Mouse (Mus musculus) spleen, adult 12 weeks (tissue): Measurements from ENCODE around the gene Crlf1.
"Not testable (repeated sequence)": the region's sequence is repeated elsewhere in the genome, so short reads cannot be mapped to it uniquely, and the experiment has no call there.

Experiments
- DNase-seq: peaks from one replicate; pipeline ENCODE4 v3.0.0; 2022; ENCODE audit warnings: low spot score

Crlf1 gene

DNA sequence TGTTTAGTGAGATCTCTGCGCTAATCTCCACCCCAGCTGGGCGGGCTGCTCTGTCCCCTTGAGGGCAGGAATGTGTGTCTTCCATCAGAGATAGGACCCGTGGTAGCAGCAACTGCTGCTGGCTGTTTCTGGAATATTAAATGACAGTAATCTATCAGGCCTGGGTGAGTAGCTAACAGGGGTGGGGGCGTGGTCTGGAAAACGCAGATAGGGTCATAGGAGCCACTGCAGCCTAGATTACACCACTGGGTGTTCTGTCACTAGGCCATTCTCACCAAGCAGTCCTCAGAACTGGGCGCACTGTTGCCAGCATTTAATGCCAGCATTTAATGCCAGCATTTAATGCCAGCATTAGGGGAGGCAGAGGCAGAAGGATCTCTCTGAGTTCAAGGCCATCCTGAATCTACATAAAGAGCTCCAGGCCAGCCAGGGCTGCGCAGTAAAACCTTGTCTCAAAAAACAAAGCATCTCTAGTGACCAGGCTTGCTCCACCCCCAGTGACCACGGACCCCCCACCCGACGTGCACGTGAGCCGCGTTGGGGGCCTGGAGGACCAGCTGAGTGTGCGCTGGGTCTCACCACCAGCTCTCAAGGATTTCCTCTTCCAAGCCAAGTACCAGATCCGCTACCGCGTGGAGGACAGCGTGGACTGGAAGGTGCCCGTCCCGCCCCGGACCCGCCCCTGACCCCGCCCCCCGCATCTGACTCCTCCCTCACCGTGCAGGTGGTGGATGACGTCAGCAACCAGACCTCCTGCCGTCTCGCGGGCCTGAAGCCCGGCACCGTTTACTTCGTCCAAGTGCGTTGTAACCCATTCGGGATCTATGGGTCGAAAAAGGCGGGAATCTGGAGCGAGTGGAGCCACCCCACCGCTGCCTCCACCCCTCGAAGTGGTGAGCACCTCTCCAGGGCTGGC is 7.7 kb downstream of the Crlf1 start:
- no peak for DNase-seq

DNA sequence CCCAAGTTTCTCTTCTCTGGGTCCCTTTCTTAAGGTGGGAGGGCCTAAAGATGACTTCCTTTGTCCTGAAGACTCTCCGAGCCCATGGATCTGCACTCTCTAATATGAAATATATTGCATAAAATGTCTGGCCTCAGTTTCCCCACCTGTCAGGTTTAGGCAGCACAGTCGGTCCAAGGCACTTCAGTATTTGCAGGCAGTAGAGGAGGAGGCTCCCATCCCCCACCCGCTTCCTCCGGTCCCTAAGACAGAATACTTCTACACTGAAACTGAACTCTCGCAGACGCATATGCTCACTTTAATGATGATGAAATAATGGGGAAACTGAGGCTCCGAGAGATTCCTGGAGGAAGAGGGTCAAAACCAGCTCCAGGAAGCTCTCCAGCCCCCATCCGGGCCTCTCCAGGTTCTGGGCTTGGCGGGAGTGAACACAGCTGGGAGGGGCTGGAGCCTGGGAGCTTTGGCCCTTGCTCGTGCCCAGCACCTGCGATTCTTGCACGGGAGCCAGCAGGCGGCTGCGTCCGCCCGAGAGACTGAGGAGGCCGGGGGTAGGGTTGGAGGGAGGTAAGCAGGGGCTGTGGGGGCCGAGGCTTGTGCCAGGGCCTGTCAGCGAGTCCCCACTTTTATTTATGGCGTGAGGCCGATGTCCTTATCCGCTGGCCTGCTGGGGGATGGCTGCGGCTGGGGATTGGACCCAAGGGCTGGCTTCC is 9.0 kb downstream of the Crlf1 start:
- DNase-seq, result no peak

GRCm38 (mm10) chr8:70502540-70502939 is 9.6 kb downstream of the Crlf1 start:
- DNase-seq, result no peak

GRCm38 (mm10) chr8:70503062-70503750 is 10.2 kb downstream of the Crlf1 start:
- DNase-seq, result peak; percentile 56

DNA sequence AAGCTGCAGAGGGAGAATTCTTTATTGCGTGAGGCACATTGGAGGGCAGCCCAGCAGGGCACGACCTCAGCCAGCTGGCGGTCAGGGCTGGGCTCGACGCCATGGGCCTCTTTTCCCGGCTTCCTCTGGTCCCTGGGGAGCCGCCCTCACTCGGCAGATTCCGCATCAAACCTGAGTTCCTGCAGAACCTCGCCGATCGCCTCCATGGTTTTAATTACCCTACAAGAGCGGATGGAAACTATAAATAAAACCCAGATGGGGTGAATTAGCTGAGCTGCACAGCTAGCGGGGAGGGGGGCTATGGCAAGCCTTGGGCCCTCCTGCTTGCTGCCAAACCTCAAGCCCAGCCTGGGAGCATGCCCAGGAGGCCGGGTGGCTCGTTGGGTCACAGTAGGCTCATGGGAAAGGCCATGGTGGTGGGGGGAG is 11.3 kb downstream of the Crlf1 start:
- no peak for DNase-seq

GRCm38 (mm10) chr8:70504851-70505250 is 11.9 kb downstream of the Crlf1 start:
- DNase-seq, result peak; percentile 76

GRCm38 (mm10) chr8:70505698-70506327 is 12.9 kb downstream of the Crlf1 start:
- DNase-seq, result no peak

- DNase-seq, result peak; percentile 89
Observed at GRCm38 (mm10) chr8:70506328-70507026, 13.5 kb downstream of the Crlf1 start, which contains the start of gene Rex1bd. Gene Rex1bd (minus strand): TSS chr8:70506752.

DNA sequence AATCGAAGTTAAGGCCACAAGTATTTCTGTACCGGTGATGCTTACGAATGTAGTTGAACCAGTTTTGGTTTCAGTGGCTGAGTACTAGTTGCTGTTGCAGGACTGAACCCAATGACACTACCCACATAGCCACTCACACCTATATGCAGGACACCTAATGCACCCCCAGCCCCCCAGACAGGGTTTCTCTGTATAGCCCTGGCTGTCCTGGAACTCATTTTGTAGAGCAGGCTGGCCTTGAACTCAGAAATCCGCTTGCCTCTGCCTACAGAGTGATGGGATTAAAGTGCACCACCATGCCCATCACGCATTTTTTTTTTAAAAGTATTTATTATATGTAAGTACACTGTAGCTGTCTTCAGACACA is 14.1 kb downstream of the Crlf1 start:
- DNase-seq, result no peak

DNA sequence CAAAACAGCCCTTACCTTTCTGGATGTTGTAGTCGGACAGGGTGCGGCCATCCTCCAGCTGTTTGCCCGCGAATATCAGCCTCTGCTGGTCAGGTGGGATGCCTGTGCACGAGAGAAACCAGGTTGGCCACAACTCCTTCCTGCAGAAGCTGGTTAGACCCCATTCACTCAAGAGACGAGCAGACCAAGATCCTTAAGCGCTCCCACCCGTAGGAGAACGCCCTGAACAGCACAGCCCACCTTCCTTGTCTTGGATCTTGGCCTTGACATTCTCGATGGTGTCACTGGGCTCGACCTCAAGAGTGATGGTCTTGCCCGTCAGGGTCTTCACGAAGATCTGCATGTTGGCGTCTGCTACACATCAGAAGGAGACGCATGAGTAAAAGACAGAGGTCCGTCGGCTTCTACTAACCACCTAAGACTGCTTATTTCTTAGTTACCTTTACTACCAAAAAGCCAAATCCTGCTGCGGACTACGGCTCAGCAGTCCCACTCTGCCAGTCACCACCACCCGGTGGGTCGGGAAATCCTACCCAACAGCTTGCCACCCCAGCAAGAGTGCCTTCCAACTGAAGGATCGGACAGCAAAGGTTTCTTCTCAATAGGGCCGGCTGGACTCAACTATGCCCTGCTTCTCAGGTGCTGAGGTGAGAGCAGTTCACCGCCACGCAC is 16.5 kb downstream of the Crlf1 start:
- DNase-seq, result no peak

DNA sequence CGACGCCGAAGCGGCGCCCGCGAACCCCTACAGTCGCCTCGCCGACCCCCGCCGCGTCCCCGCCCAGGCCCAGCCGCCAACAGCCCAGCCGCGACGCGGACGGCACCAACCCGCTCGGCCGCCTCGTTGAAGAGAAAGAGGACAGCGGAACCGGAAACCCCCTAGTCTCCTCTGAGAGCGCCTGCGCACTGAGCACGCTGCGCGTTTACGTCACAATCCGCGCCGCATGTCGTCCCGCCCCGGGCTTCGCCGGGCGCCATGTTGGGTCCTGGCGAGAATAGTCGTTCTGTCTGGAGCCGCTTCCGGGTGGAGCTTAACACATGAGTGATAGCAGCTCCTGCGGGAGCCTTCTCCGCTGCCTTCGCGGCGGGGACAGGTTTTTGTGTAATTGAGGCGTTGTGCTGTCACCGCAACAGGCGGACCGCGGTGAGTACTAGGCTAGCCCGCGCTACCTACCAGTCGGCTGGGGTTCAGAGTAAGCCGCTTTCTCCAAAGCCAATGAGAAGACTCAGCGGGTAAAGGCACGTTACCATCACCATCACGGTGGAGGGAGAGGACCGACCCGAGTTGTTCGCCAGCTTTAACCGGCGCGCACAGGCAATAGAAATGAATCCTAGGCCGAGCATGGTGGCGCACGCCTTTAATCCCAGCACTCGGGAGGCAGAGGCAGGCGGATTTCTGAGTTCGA is 17.4 kb downstream of the Crlf1 start, which contains the start of gene Uba52:
TSS of gene Uba52 (minus strand) at position 574 of the 688 bp plus-strand sequence.
- DNase-seq, result peak; percentile 95

DNA sequence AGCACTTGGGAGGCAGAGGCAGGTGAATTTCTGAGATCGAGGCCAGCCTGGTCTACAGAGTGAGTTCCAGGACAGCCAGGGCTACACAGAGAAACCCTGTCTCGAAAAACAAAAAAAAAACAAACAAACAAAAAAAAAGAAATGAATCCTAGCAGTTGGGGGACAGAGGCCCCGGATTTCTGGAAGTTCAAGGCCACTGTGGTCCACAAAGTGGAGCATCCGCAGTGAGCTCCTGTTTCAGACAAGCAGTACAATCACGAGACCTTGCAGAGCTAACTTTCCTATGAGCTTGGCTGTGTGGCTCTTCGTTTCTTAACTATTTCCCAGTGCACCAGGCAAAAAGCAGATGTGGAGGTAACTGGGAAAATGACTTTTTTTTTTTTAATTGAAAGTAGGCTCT is 18.2 kb downstream of the Crlf1 start:
- DNase-seq, result not testable (repeated sequence)

DNA sequence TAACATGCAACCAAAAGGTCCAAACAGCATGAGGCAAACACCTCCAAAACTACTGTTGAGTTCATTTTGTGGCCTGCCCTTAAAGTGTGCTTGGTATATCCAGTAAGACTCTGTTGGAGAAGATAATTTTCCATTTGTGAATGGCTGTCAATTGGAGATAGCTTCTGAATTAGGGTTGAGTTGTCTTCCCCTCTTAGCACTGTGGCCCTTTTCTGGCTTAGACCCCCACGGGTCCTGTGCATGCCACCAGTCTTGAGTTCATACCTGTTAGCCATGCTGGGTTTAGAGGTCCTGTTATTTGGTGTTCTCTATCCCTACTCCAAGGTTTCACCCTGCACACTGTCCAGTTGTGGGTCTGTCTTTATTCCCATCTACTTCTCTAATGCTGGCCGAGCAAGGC is 18.8 kb downstream of the Crlf1 start:
- no peak for DNase-seq

- no peak for DNase-seq
Observed at GRCm38 (mm10) chr8:70512253-70512903, 19.4 kb downstream of the Crlf1 start.

GRCm38 (mm10) chr8:70513441-70513840 is 20.5 kb downstream of the Crlf1 start:
- no peak for DNase-seq

DNA sequence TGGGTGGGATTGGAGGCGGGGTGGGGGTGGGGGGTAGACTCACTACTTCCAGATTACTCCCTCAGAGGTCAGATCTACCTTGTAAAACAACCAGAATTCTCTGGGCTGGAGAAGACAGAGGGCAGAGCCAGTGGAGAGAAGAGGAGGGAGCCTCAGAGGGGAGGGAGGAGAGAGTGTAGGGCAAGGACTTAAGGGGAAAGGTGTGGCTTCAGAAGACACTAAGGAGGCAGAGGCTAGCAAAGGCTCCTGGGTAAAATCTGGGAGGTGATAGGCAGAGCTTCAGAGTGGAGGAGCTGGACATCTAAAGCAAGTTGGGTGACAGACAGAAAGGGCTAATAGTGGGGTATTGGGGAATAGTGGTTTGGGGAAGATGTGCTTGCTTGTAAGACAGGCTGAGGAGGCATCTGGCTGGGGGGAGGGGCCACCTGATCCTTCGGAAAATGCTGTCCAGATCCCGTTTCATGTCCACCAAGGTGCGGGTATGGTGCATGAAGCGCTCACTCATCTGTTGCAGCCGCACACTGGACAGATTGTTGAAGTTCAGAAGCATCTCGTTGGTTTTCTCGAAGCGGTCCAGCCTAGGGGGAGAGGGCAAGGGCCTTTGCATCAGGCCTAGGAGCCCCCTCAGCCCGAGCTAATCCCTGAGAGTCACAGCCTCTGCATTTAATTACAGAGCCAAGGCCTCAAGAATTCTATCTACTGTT is 25.1 kb downstream of the Crlf1 start:
- DNase-seq, result no peak

DNA sequence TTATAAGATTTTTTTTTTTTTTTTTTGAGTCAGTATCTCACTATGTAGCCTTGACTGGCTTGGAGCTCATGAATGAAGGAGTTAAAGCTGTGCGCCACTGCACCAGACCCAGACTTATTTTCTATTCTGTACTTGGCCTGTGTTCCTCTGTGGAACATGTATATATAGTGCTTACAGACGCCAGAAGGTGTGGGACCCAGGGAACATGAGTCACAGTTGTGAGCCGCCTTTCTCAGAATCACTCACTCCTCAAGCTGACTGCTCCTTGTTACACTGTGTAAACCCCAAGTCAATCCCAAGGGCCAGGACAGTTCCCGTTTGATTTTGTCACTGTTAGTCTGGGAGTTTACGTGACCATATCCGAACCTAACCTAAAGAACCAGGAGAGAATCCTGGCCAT is 26.1 kb downstream of the Crlf1 start:
- DNase-seq, result no peak

DNA sequence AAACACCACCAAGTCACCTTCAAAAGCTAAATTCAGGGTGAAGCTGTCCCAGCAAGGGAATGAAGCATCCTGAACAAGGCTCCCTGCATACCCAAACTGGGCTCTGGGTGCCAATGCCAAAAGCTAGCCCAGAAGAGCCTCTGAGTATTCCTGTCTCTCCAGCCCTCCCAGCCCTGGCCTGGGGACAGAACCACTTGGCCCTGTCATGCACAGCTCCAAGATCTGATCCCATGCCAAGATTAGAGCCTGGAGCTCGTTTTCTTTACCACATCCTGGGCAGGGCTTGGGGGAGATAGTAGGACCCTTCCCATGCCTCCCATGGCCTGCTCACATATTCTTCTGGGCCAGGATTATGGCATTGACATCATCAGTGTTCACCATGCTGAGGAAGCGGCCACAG is 26.6 kb downstream of the Crlf1 start:
- DNase-seq, result no peak
